Mouse (Mus musculus) liver, postnatal 0 days (tissue): ENCODE measurements around the gene Tmem106a.

Experiments used
- CTCF ChIP-seq: sonication (generic); IDR thresholded peaks from 2 replicates; pipeline ENCODE4 v1.5.1; 2016; ENCODE audit warnings: antibody characterized with exemption, low read depth
- EP300 ChIP-seq: IDR thresholded peaks from 2 replicates; pipeline ENCODE4 v1.6.1; 2016; ENCODE audit warnings: antibody characterized with exemption, low read depth, mild to moderate bottlenecking

GRCm38 (mm10) chr11:101604116-101604515, 22.1 kb downstream of the Tmem106a start:
- TF ChIP-seq CTCF (no peak), EP300 (no peak)
